Mouse (Mus musculus): ENCODE data around the gene Pgm1. TPM values are rescaled to one million over a fixed set of nuclear protein-coding genes. Genes with fewer than 3 reads are reported as not detected.

Gene Pgm1
- polyA plus RNA-seq, 1 experiment = 95.6 TPM

GRCm38 (mm10) chr4:99970097-99970496 lies 40.9 kb downstream of the Pgm1 start:
- Histone ChIP-seq H3K79me2 (ENCODE audit: control insufficient read depth, insufficient read depth) (no peaks in the 10 kb centered on the region), H3K27me3 (ENCODE audit: control insufficient read depth, insufficient read depth, insufficient read length) (no peaks in the 10 kb centered on the region), H3K4me3 (no peak overlapping the region), H3ac (ENCODE audit: control insufficient read depth, insufficient read length) (no peak overlapping the region), H3K4me2 (ENCODE audit: low read depth) (no peak overlapping the region), H3K36me3 (ENCODE audit: control insufficient read depth, insufficient read depth) (peaks cover 18% of the 10 kb centered on the region)
- TF ChIP-seq REST (IDR thresholded peaks at IDR 0.05; ENCODE audit: insufficient read depth, insufficient read length) = no peak

- no peak overlapping the region for H3K4me3 ChIP-seq
- H3K27me3 ChIP-seq (ENCODE audit: control insufficient read depth, insufficient read depth, insufficient read length) = no peaks in the 10 kb centered on the region
- TF ChIP-seq TCF3 (IDR thresholded peaks at IDR 0.05; ENCODE audit: insufficient read length, low read depth) = no peak
- TF ChIP-seq MYOD1 (IDR thresholded peaks at IDR 0.05; ENCODE audit: control insufficient read depth in 1 of 3, insufficient read length in 2 of 3, low read depth in 2 of 3) = peak in 1 of 3 experiments; percentile 5
- H3ac ChIP-seq (ENCODE audit: control insufficient read depth, insufficient read length) = no peak overlapping the region
- no peaks in the 10 kb centered on the region for H3K79me2 ChIP-seq (ENCODE audit: control insufficient read depth, insufficient read depth)
- H3K36me3 ChIP-seq (ENCODE audit: control insufficient read depth, insufficient read depth) = peaks cover 10% of the 10 kb centered on the region
- peak overlapping the region; percentile 24 for H3K4me2 ChIP-seq (ENCODE audit: low read depth)
Measured at GRCm38 (mm10) chr4:99972886-99973285, 43.7 kb downstream of the Pgm1 start.

GRCm38 (mm10) chr4:99973931-99974330 lies 44.7 kb downstream of the Pgm1 start:
- Histone ChIP-seq H3K4me3 (no peak overlapping the region), H3K79me2 (ENCODE audit: control insufficient read depth, insufficient read depth) (no peaks in the 10 kb centered on the region), H3K4me2 (ENCODE audit: low read depth) (peak overlapping the region; percentile 40), H3K36me3 (ENCODE audit: control insufficient read depth, insufficient read depth) (peaks cover 4% of the 10 kb centered on the region), H3ac (ENCODE audit: control insufficient read depth, insufficient read length) (no peak overlapping the region), H3K27me3 (ENCODE audit: control insufficient read depth, insufficient read depth, insufficient read length) (no peaks in the 10 kb centered on the region)
- TF ChIP-seq CEBPB (IDR thresholded peaks at IDR 0.05; ENCODE audit: insufficient read depth, poor library complexity, severe bottlenecking) (no peak), E2F4 (IDR thresholded peaks at IDR 0.05; ENCODE audit: insufficient read depth) (no peak), REST (IDR thresholded peaks at IDR 0.05; ENCODE audit: insufficient read depth, insufficient read length) (no peak), SRF (IDR thresholded peaks at IDR 0.05; ENCODE audit: control insufficient read depth, insufficient read length, low read depth) (no peak), MAX (IDR thresholded peaks at IDR 0.05; ENCODE audit: low read depth) (no peak), USF1 (IDR thresholded peaks at IDR 0.05; ENCODE audit: low read depth) (no peak), TCF12 (IDR thresholded peaks at IDR 0.05; ENCODE audit: insufficient read depth, poor library complexity, severe bottlenecking) (no peak)

GRCm38 (mm10) chr4:99974375-99974774 lies 45.2 kb downstream of the Pgm1 start:
- H3K79me2 ChIP-seq (ENCODE audit: control insufficient read depth, insufficient read depth) = no peaks in the 10 kb centered on the region
- TF ChIP-seq MYOD1 (IDR thresholded peaks at IDR 0.05; ENCODE audit: control insufficient read depth in 1 of 3, insufficient read length in 2 of 3, low read depth in 2 of 3) (peak; percentile 85 to 93 (median 91)), MYOG (IDR thresholded peaks at IDR 0.05; ENCODE audit: control insufficient read depth in 1 of 3, insufficient read depth in 1 of 3, insufficient read length in 2 of 3, low read depth in 2 of 3) (peak; percentile 61 to 84 (median 66)), TCF3 (IDR thresholded peaks at IDR 0.05; ENCODE audit: insufficient read length, low read depth) (peak; percentile 80), TCF12 (IDR thresholded peaks at IDR 0.05; ENCODE audit: insufficient read depth, poor library complexity, severe bottlenecking) (peak; percentile 57), E2F4 (IDR thresholded peaks at IDR 0.05; ENCODE audit: insufficient read depth) (no peak)
- no peak overlapping the region for H3ac ChIP-seq (ENCODE audit: control insufficient read depth, insufficient read length)
- H3K4me2 ChIP-seq (ENCODE audit: low read depth) = no peak overlapping the region
- no peaks in the 10 kb centered on the region for H3K36me3 ChIP-seq (ENCODE audit: control insufficient read depth, insufficient read depth)
- no peaks in the 10 kb centered on the region for H3K27me3 ChIP-seq (ENCODE audit: control insufficient read depth, insufficient read depth, insufficient read length)
- H3K4me3 ChIP-seq = no peak overlapping the region

- H3K4me2 ChIP-seq (ENCODE audit: low read depth) = no peak overlapping the region
- no peak overlapping the region for H3ac ChIP-seq (ENCODE audit: control insufficient read depth, insufficient read length)
- H3K36me3 ChIP-seq (ENCODE audit: control insufficient read depth, insufficient read depth) = peaks cover 5% of the 10 kb centered on the region
- no peaks in the 10 kb centered on the region for H3K79me2 ChIP-seq (ENCODE audit: control insufficient read depth, insufficient read depth)
- no peak for TF ChIP-seq MYOG (IDR thresholded peaks at IDR 0.05; ENCODE audit: control insufficient read depth in 1 of 3, insufficient read depth in 1 of 3, insufficient read length in 2 of 3, low read depth in 2 of 3)
- TF ChIP-seq TCF3 (IDR thresholded peaks at IDR 0.05; ENCODE audit: insufficient read length, low read depth) = no peak
- no peak for TF ChIP-seq TCF12 (IDR thresholded peaks at IDR 0.05; ENCODE audit: insufficient read depth, poor library complexity, severe bottlenecking)
- TF ChIP-seq SRF (IDR thresholded peaks at IDR 0.05; ENCODE audit: control insufficient read depth, insufficient read length, low read depth) = no peak
- no peak for TF ChIP-seq POLR2AphosphoS2 (IDR thresholded peaks at IDR 0.05; ENCODE audit: insufficient read length, low read depth)
- no peak for TF ChIP-seq MYOD1 (IDR thresholded peaks at IDR 0.05; ENCODE audit: control insufficient read depth in 1 of 3, insufficient read length in 2 of 3, low read depth in 2 of 3)
- no peak for TF ChIP-seq E2F4 (IDR thresholded peaks at IDR 0.05; ENCODE audit: insufficient read depth)
- TF ChIP-seq REST (IDR thresholded peaks at IDR 0.05; ENCODE audit: insufficient read depth, insufficient read length) = no peak
- no peak for TF ChIP-seq POLR2A (IDR thresholded peaks at IDR 0.05; ENCODE audit: insufficient read length, low read depth)
- no peak for TF ChIP-seq USF1 (IDR thresholded peaks at IDR 0.05; ENCODE audit: low read depth)
- TF ChIP-seq CEBPB (IDR thresholded peaks at IDR 0.05; ENCODE audit: insufficient read depth, poor library complexity, severe bottlenecking) = no peak
- TF ChIP-seq MAX (IDR thresholded peaks at IDR 0.05; ENCODE audit: low read depth) = no peak
- H3K27me3 ChIP-seq (ENCODE audit: control insufficient read depth, insufficient read depth, insufficient read length) = no peaks in the 10 kb centered on the region
- no peak overlapping the region for H3K4me3 ChIP-seq
Measured at GRCm38 (mm10) chr4:99979326-99979725, 50.1 kb downstream of the Pgm1 start.

GRCm38 (mm10) chr4:99981216-99981615 lies 52.0 kb downstream of the Pgm1 start:
- no peak overlapping the region for H3ac ChIP-seq (ENCODE audit: control insufficient read depth, insufficient read length)
- TF ChIP-seq TCF12 (IDR thresholded peaks at IDR 0.05; ENCODE audit: insufficient read depth, poor library complexity, severe bottlenecking) (no peak), SRF (IDR thresholded peaks at IDR 0.05; ENCODE audit: control insufficient read depth, insufficient read length, low read depth) (no peak), POLR2A (IDR thresholded peaks at IDR 0.05; ENCODE audit: insufficient read length, low read depth) (no peak), REST (IDR thresholded peaks at IDR 0.05; ENCODE audit: insufficient read depth, insufficient read length) (no peak), MAX (IDR thresholded peaks at IDR 0.05; ENCODE audit: low read depth) (no peak), TCF3 (IDR thresholded peaks at IDR 0.05; ENCODE audit: insufficient read length, low read depth) (no peak), POLR2AphosphoS2 (IDR thresholded peaks at IDR 0.05; ENCODE audit: insufficient read length, low read depth) (no peak), E2F4 (IDR thresholded peaks at IDR 0.05; ENCODE audit: insufficient read depth) (no peak), MYOD1 (IDR thresholded peaks at IDR 0.05; ENCODE audit: control insufficient read depth in 1 of 3, insufficient read length in 2 of 3, low read depth in 2 of 3) (no peak), MYOG (IDR thresholded peaks at IDR 0.05; ENCODE audit: control insufficient read depth in 1 of 3, insufficient read depth in 1 of 3, insufficient read length in 2 of 3, low read depth in 2 of 3) (no peak), USF1 (IDR thresholded peaks at IDR 0.05; ENCODE audit: low read depth) (no peak), CEBPB (IDR thresholded peaks at IDR 0.05; ENCODE audit: insufficient read depth, poor library complexity, severe bottlenecking) (no peak)
- no peaks in the 10 kb centered on the region for H3K27me3 ChIP-seq (ENCODE audit: control insufficient read depth, insufficient read depth, insufficient read length)
- no peaks in the 10 kb centered on the region for H3K79me2 ChIP-seq (ENCODE audit: control insufficient read depth, insufficient read depth)
- H3K4me3 ChIP-seq = no peak overlapping the region
- no peak overlapping the region for H3K4me2 ChIP-seq (ENCODE audit: low read depth)
- H3K36me3 ChIP-seq (ENCODE audit: control insufficient read depth, insufficient read depth) = peaks cover 10% of the 10 kb centered on the region
